Mouse (Mus musculus) kidney, embryonic 15.5 days (tissue): Measurements from ENCODE around the gene Dstn. TPM values are rescaled to one million over a fixed set of nuclear protein-coding genes. Genes with fewer than 3 reads are reported as not detected.

Experiments
- ATAC-seq: fragments of 200-750 bp; cut with Nextera tagmentation; replicated peaks from 2 replicates; pipeline ENCODE4 v1.8.0; 2017; ENCODE audit warnings: moderate TSS enrichment; ENCODE audit not compliant: low FRiP score
- H3K27ac ChIP-seq: fragments of 300-500 bp; sonication (generic); 2 replicates; pipeline ENCODE4 v1.5.1; 2015; ENCODE audit warnings: mild to moderate bottlenecking, inconsistent platforms
- H3K27me3 ChIP-seq: fragments of 300-500 bp; sonication (generic); 2 replicates; pipeline ENCODE4 v1.6.1; 2015; ENCODE audit warnings: inconsistent platforms
- H3K36me3 ChIP-seq: fragments of 300-500 bp; sonication (generic); 2 replicates; pipeline ENCODE4 v1.6.1; 2015; ENCODE audit warnings: inconsistent platforms
- H3K4me1 ChIP-seq: fragments of 300-500 bp; sonication (generic); 2 replicates; pipeline ENCODE4 v1.6.1; 2015; ENCODE audit warnings: inconsistent platforms
- H3K4me2 ChIP-seq: fragments of 300-500 bp; sonication (generic); 2 replicates; pipeline ENCODE4 v1.6.1; 2015; ENCODE audit warnings: moderate library complexity, mild to moderate bottlenecking, inconsistent platforms
- H3K4me3 ChIP-seq: fragments of 300-500 bp; sonication (generic); replicated peaks from 2 replicates; pipeline ENCODE4 v1.5.1; 2015; ENCODE audit warnings: mild to moderate bottlenecking, inconsistent platforms
- H3K9ac ChIP-seq: fragments of 300-500 bp; sonication (generic); 2 replicates; pipeline ENCODE4 v1.6.1; 2015; ENCODE audit warnings: mild to moderate bottlenecking, inconsistent platforms
- H3K9me3 ChIP-seq: fragments of 300-500 bp; sonication (generic); replicated peaks from 2 replicates; pipeline ENCODE4 v1.6.1; 2016; ENCODE audit warnings: inconsistent platforms
- WGBS: fragments of 180-500 bp; shearing (Covaris S2); methylation state at CpG from one replicate; pipeline ENCODE4 v1.1.7; 2015; ENCODE audit warnings: mixed read lengths; 5-methylcytosine and 5-hydroxymethylcytosine counted together
- polyA plus RNA-seq: library from polyadenylated mRNA; unstranded; fragments of >200 nt; fragmentation: Nextera tagmentation; extraction: Ambion mirVana; gene quantifications from 2 replicates; pipeline ENCODE4 v1.2.1, GENCODE M21; 2015

Gene Dstn
- polyA plus RNA-seq, 1 experiment from 2014 or later: 407 TPM

DNA sequence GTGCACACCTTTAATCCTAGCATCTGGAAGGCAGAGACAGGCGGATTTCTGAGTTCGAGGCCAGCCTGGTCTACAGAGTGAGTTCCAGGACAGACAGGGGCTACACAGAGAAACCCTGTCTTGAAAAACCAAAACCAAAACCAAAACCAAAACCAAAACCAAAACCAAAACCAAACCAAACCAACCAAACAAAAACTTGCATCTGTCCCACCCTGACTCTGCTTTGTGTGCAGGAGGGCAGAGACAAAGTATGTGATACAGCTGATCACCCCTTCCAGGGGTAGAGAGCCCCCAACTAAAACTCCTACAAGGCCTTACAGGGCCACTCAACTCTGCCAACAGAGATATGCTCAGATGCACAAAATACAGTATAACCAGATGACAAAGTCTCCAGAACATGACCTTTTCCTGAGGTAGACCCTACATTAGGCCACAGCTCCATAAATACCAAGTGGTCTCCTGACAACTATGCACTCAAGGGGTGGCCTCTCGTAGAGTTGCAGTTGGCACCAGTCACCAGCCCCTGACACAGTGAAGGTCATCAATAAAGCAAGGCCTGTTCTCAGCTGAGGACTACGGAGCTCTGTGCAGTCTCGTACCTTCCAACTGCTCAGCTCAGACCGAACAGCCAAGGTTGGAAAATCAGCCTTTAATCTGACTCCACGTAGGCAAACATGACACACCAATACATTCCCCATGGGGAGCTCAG, 77.0 kb downstream of the Dstn start:
- no peak overlapping the region for H3K27ac ChIP-seq
- H3K4me1 ChIP-seq: peaks cover 23% of the 10 kb centered on the region
- no peak overlapping the region for H3K9ac ChIP-seq
- H3K27me3 ChIP-seq: no peaks in the 10 kb centered on the region
- no peak overlapping the region for H3K4me3 ChIP-seq
- no peaks in the 10 kb centered on the region for H3K9me3 ChIP-seq
- WGBS: 89% methylated on average over 7 of the region's 7 CpGs
- ATAC-seq: no peak
- peaks cover 17% of the 10 kb centered on the region for H3K36me3 ChIP-seq
- H3K4me2 ChIP-seq: no peak overlapping the region

Other genes starting within 250 kb of the Dstn start
- gene Bfsp1, start 52.1 kb upstream of the Dstn start, polyA plus RNA-seq: 1.3 and 1.5 TPM in 2 replicates
- 78.1 and 90.8 TPM in 2 replicates for gene Rrbp1, start 95.9 kb downstream of the Dstn start, polyA plus RNA-seq
- gene Banf2, start 117.7 kb downstream of the Dstn start, polyA plus RNA-seq: not detected in 2 replicates